ENCODE assay signal across 16 mouse cellular contexts in the genomic region with DNA sequence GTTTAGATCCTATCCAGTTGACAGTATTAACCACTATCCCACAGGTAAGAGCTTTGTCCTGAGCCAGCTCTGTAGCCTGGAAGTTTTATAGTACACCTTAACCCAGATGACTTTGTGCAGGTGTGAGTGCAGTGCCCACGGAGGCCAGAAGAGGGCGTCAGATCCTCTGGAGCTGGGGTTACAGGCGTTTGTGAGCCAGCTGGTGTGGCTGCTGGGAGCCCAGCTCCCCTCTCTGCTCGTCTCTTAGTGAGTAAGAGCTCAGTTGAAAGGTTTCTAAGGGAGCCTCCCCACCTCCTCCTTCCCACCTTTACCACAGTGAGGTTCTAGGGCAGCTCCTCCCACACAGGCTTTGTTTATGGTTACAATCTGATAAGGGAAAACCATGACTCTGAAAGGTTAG. TPM values are rescaled to one million over a fixed set of nuclear protein-coding genes. Genes with fewer than 3 reads are reported as not detected.
A peak's percentile ranks its signal among the peaks of the same experiment; 100 is the strongest.
DNase-seq lines count a peak whose midpoint lies in the region; ATAC-seq and TF ChIP-seq lines count a peak whose summit lies in the region.
"Had no signal": no experiment of that assay in that cellular context is flagged by ENCODE, and none has a peak within 500 bp of the region (broad histone marks: within the 10 kb centered on the region; RNA-seq: fewer than 3 reads in every experiment).

No protein-coding gene starts in this region.

- H3K36me3 ChIP-seq in testis, adult 2 months (ENCODE audit: control insufficient read depth, insufficient read depth, low read length) = no peaks in the 10 kb centered on the region
- H3K36me3 ChIP-seq in kidney, embryonic 15.5 days = no peaks in the 10 kb centered on the region
- H3K36me3 ChIP-seq: midbrain, embryonic 10.5 days had no signal

- H3K4me1 ChIP-seq in testis, adult 2 months (ENCODE audit: control insufficient read depth, insufficient read depth, low read length) = peaks cover 9% of the 10 kb centered on the region
- H3K4me1 ChIP-seq in kidney, embryonic 15.5 days = peaks cover 12% of the 10 kb centered on the region; the same call in 1 of the 2 replicates

- no peak overlapping the region for H3K4me2 ChIP-seq in kidney, embryonic 15.5 days

- H3K27me3 ChIP-seq in testis, adult 2 months (ENCODE audit: control insufficient read depth, insufficient read depth, low read length) = no peaks in the 10 kb centered on the region
- no peaks in the 10 kb centered on the region for H3K27me3 ChIP-seq in kidney, embryonic 15.5 days

- 0 out of 2 replicates have a peak, but pooled peaks have one; percentile 44 for ATAC-seq in megakaryocyte-erythroid progenitor cell, adult 5-6 weeks (replicated peaks; ENCODE audit: low FRiP score, low TSS enrichment, poor library complexity, severe bottlenecking)
- ATAC-seq in kidney, embryonic 15.5 days (replicated peaks; ENCODE audit: low FRiP score) = no peak

- peak; percentile 62; the same call in 1 of the 2 replicates for TF ChIP-seq CTCF in testis, adult 2 months (IDR thresholded peaks at IDR 0.05; ENCODE audit: control insufficient read depth, insufficient read depth, insufficient replicate concordance, low read depth, low read length)

- no peak overlapping the region for H3K27ac ChIP-seq in testis, adult 2 months (ENCODE audit: control insufficient read depth, insufficient read depth, low read depth, low read length)
- no peak overlapping the region for H3K27ac ChIP-seq in kidney, embryonic 15.5 days
- H3K27ac ChIP-seq: midbrain, embryonic 10.5 days had no signal

- 64% methylated on average over 4 of the region's 4 CpGs for WGBS in kidney, embryonic 15.5 days

- DNase-seq in heart, adult 11 months = peak; percentile 77
- DNase-seq in heart, adult 8-10 months (ENCODE audit: low spot score) = no peak
- DNase-seq in testis, postnatal 14 days (ENCODE audit: low spot score) = no peak
- DNase-seq in embryo, embryonic 10.5 days (ENCODE audit: low spot score) = no peak
- no peak for DNase-seq in right cerebral cortex, adult 18-20 months
- DNase-seq: adrenal gland, postnatal 36 days; cerebellum, adult 9-11 months; kidney, postnatal 14 days; lung, adult 18-20 months had no signal

- no peak overlapping the region for H3K9ac ChIP-seq in kidney, embryonic 15.5 days

- H3K4me3 ChIP-seq in testis, adult 2 months (ENCODE audit: control insufficient read depth, low read depth, low read length) = no peak overlapping the region
- H3K4me3 ChIP-seq in kidney, embryonic 15.5 days (replicated peaks) = no peak overlapping the region
- H3K4me3 ChIP-seq: midbrain, embryonic 10.5 days had no signal

- TF ChIP-seq POLR2A in testis, adult 2 months (IDR thresholded peaks at IDR 0.05; ENCODE audit: control insufficient read depth, low read depth, low read length) = no peak

- H3K9me3 ChIP-seq in kidney, embryonic 15.5 days (replicated peaks) = 0 out of 2 replicates have a peak, but pooled peaks cover 9% of the 10 kb centered on the region

RNA-seq across cellular contexts. Expression of gene Crygn, which starts 18.9 kb away (rescaled TPM):
- not detected for total RNA-seq in heart, adult 8-10 months (2022)
- polyA plus RNA-seq in testis, adult 2 months (2012; rRNA removed) = not detected in 2 replicates
- total RNA-seq in megakaryocyte-erythroid progenitor cell, adult 5-6 weeks (2014; fragmentation: Nextera tagmentation) = not detected in 2 replicates
- not detected in 2 replicates for total RNA-seq in megakaryocyte-erythroid progenitor cell, adult 5-6 weeks (2017)
- 2.0 and 3.4 TPM in 2 replicates for polyA plus RNA-seq in kidney, embryonic 15.5 days (2015; fragmentation: Nextera tagmentation; extraction: Ambion mirVana)
- total RNA-seq: granulocyte monocyte progenitor cell, adult 5-6 weeks had no signal
- polyA plus RNA-seq: embryonic facial prominence, embryonic 14.5 days; midbrain, embryonic 10.5 days; neural tube, embryonic 14.5 days had no signal

RNA-seq across cellular contexts. Expression of gene Wdr86, which starts 46.2 kb away (rescaled TPM):
- total RNA-seq in heart, adult 8-10 months (2022) = 1 to 10 TPM in 1 of 4 experiments, under 1 TPM in 3; 0.16 to 1.2 (median 0.60) TPM
- 0.78 and 1.0 TPM in 2 replicates for polyA plus RNA-seq in testis, adult 2 months (2012; rRNA removed)
- total RNA-seq in megakaryocyte-erythroid progenitor cell, adult 5-6 weeks (2014; fragmentation: Nextera tagmentation) = 0.32 TPM in 1 of 2 replicates, not detected in the other
- total RNA-seq in megakaryocyte-erythroid progenitor cell, adult 5-6 weeks (2017) = 0.42 TPM in 1 of 2 replicates, not detected in the other
- 28.4 and 32.4 TPM in 2 replicates for polyA plus RNA-seq in kidney, embryonic 15.5 days (2015; fragmentation: Nextera tagmentation; extraction: Ambion mirVana)
